Mouse (Mus musculus) heart, postnatal 0 days (tissue): ENCODE measurements around the gene B830017H08Rik.

ENCODE experiments used
- CTCF ChIP-seq: IDR thresholded peaks from 2 replicates; pipeline ENCODE4 v1.5.1; 2016; ENCODE audit warnings: antibody characterized with exemption, control low read depth, low read depth
- EP300 ChIP-seq: IDR thresholded peaks from 2 replicates; pipeline ENCODE4 v1.6.1; 2016; ENCODE audit warnings: antibody characterized with exemption, low read depth

GRCm38 (mm10) chr16:17833321-17833680 is 380 bp downstream of the B830017H08Rik start:
- no peak for TF ChIP-seq CTCF
- no peak for TF ChIP-seq EP300
